Mouse (Mus musculus) spleen, adult 18-20 months (tissue): Measurements from ENCODE around the gene Pomt1.
"Not testable (repeated sequence)": the region's sequence is repeated elsewhere in the genome, so short reads cannot be mapped to it uniquely, and the experiment has no call there.

Experiments used
- DNase-seq, 2 experiments: peaks; one replicate each; pipeline ENCODE4 v3.0.0; 2022; ENCODE audit warnings: mixed read lengths in 2 of 2

Gene Pomt1

GRCm38 (mm10) chr2:32287334-32287840 is 51.0 kb downstream of the Pomt1 start, which contains the start of gene Golga2:
TSS of gene Golga2 (plus strand) at chr2:32287384.
- DNase-seq: no peak

- peak; percentile 96 to 98 for DNase-seq
These were observed 51.6 kb downstream of the Pomt1 start, which contains the start of gene Swi5 for GRCm38 (mm10) chr2:32287923-32288367. TSS of gene Swi5 (minus strand) at chr2:32288075.

- DNase-seq: no peak
These were observed 52.1 kb downstream of the Pomt1 start for GRCm38 (mm10) chr2:32288371-32288931.

- DNase-seq: no peak
These were observed 53.2 kb downstream of the Pomt1 start for GRCm38 (mm10) chr2:32289578-32289977.

- DNase-seq: no peak
These were observed 58.0 kb downstream of the Pomt1 start for GRCm38 (mm10) chr2:32294348-32294747.

- DNase-seq: no peak
These were observed 58.9 kb downstream of the Pomt1 start for GRCm38 (mm10) chr2:32295285-32295684.

- DNase-seq: not testable (repeated sequence)
These were observed 59.5 kb downstream of the Pomt1 start for GRCm38 (mm10) chr2:32295842-32296241.

GRCm38 (mm10) chr2:32299469-32299868 is 63.1 kb downstream of the Pomt1 start:
- no peak for DNase-seq

- DNase-seq: no peak
These were observed 66.6 kb downstream of the Pomt1 start for GRCm38 (mm10) chr2:32302952-32303351.

- peak in 1 of 2 experiments; percentile 50 for DNase-seq
These were observed 67.9 kb downstream of the Pomt1 start for GRCm38 (mm10) chr2:32304145-32304832.
